Mouse (Mus musculus) lung, embryonic 16.5 days (tissue): ENCODE data around the gene Ralgapa2. TPM values are rescaled to one million over a fixed set of nuclear protein-coding genes. Genes with fewer than 3 reads are reported as not detected.

Experiments
- ATAC-seq: fragments of 200-750 bp; cut with Nextera tagmentation; 2 replicates; pipeline ENCODE4 v1.8.0; 2017; ENCODE audit warnings: low read depth, mild to moderate bottlenecking, moderate library complexity
- H3K27ac ChIP-seq: fragments of 300-500 bp; sonication (generic); 2 replicates; pipeline ENCODE4 v1.5.1; 2014; ENCODE audit warnings: mild to moderate bottlenecking, control low read depth, low read length
- H3K27me3 ChIP-seq: fragments of 300-500 bp; sonication (generic); 2 replicates; pipeline ENCODE4 v1.6.1; 2014; ENCODE audit warnings: low read depth, low read length, mixed read lengths; ENCODE audit not compliant: control insufficient read depth, insufficient read depth
- H3K36me3 ChIP-seq: fragments of 300-500 bp; sonication (generic); 2 replicates; pipeline ENCODE4 v1.6.1; 2014; ENCODE audit warnings: low read length; ENCODE audit not compliant: control insufficient read depth, insufficient read depth
- H3K4me1 ChIP-seq: fragments of 300-500 bp; sonication (generic); replicated peaks from 2 replicates; pipeline ENCODE4 v1.6.1; 2014; ENCODE audit warnings: low read length, mixed read lengths; ENCODE audit not compliant: control insufficient read depth, insufficient read depth
- H3K4me2 ChIP-seq: fragments of 300-500 bp; sonication (generic); 2 replicates; pipeline ENCODE4 v1.6.1; 2014; ENCODE audit warnings: low read depth, low read length, control low read depth
- H3K4me3 ChIP-seq: fragments of 300-500 bp; sonication (generic); 2 replicates; pipeline ENCODE4 v1.5.1; 2014; ENCODE audit warnings: mild to moderate bottlenecking, low read length, control low read depth
- H3K9ac ChIP-seq: fragments of 300-500 bp; sonication (generic); 2 replicates; pipeline ENCODE4 v1.6.1; 2014; ENCODE audit warnings: low read length, control low read depth
- H3K9me3 ChIP-seq: fragments of 300-500 bp; sonication (generic); 2 replicates; pipeline ENCODE4 v1.6.1; 2016; ENCODE audit warnings: low read length; ENCODE audit not compliant: control insufficient read depth
- WGBS: fragments of 180-500 bp; shearing (Covaris S2); extraction: QIAGEN DNeasy Blood & Tissue Kit; methylation state at CpG from one replicate; pipeline ENCODE4 v1.1.7; 2014; 5-methylcytosine and 5-hydroxymethylcytosine counted together
- polyA plus RNA-seq: library from polyadenylated mRNA; unstranded; fragments of >200 nt; fragmentation: Nextera tagmentation; extraction: Ambion mirVana; gene quantifications from 2 replicates; pipeline ENCODE4 v1.2.1, GENCODE M21; 2015

The Ralgapa2 gene
- polyA plus RNA-seq, 1 experiment from 2014 or later = 8.4 TPM

- H3K27me3 ChIP-seq = no peaks in the 10 kb centered on the region
- no peak for ATAC-seq
Measured at GRCm38 (mm10) chr2:146257037-146257436, 255.1 kb downstream of the Ralgapa2 start.

GRCm38 (mm10) chr2:146256321-146256875 lies 255.7 kb downstream of the Ralgapa2 start:
- Histone ChIP-seq H3K27me3 (no peaks in the 10 kb centered on the region), H3K4me1 (no peaks in the 10 kb centered on the region), H3K27ac (no peak overlapping the region), H3K4me2 (no peak overlapping the region), H3K9me3 (no peaks in the 10 kb centered on the region), H3K9ac (no peak overlapping the region), H3K36me3 (no peaks in the 10 kb centered on the region), H3K4me3 (no peak overlapping the region)
- no peak for ATAC-seq
- WGBS = 54% methylated on average over 3 of the region's 3 CpGs

More at GRCm38 (mm10) chr2:146257037-146257436, 255.1 kb downstream of the Ralgapa2 start:
- Histone ChIP-seq H3K9ac (no peak overlapping the region), H3K4me3 (no peak overlapping the region), H3K27ac (no peak overlapping the region), H3K36me3 (no peaks in the 10 kb centered on the region), H3K4me1 (no peaks in the 10 kb centered on the region), H3K4me2 (no peak overlapping the region), H3K9me3 (no peaks in the 10 kb centered on the region)
- 35% methylated on average over 3 of the region's 3 CpGs for WGBS

GRCm38 (mm10) chr2:146255636-146256035 lies 256.5 kb downstream of the Ralgapa2 start:
- H3K27ac ChIP-seq = no peak overlapping the region
- H3K9ac ChIP-seq = no peak overlapping the region
- no peaks in the 10 kb centered on the region for H3K27me3 ChIP-seq
- H3K36me3 ChIP-seq = no peaks in the 10 kb centered on the region
- H3K4me1 ChIP-seq = no peaks in the 10 kb centered on the region
- H3K9me3 ChIP-seq = no peaks in the 10 kb centered on the region
- H3K4me2 ChIP-seq = no peak overlapping the region
- no peak for ATAC-seq
- no peak overlapping the region for H3K4me3 ChIP-seq

- no peak overlapping the region for H3K9ac ChIP-seq
- no peaks in the 10 kb centered on the region for H3K4me1 ChIP-seq
- no peak for ATAC-seq
- no peaks in the 10 kb centered on the region for H3K9me3 ChIP-seq
- H3K36me3 ChIP-seq = no peaks in the 10 kb centered on the region
- no peaks in the 10 kb centered on the region for H3K27me3 ChIP-seq
- H3K4me2 ChIP-seq = no peak overlapping the region
- 89% methylated on average over 1 of the region's 1 CpGs for WGBS
- H3K27ac ChIP-seq = no peak overlapping the region
- no peak overlapping the region for H3K4me3 ChIP-seq
Measured at GRCm38 (mm10) chr2:146254387-146254786, 257.8 kb downstream of the Ralgapa2 start.

GRCm38 (mm10) chr2:146250236-146250904 lies 261.8 kb downstream of the Ralgapa2 start:
- no peak overlapping the region for H3K4me2 ChIP-seq
- H3K9ac ChIP-seq = no peak overlapping the region
- 83% methylated on average over 6 of the region's 6 CpGs for WGBS
- H3K4me3 ChIP-seq = no peak overlapping the region
- no peak overlapping the region for H3K27ac ChIP-seq
- no peaks in the 10 kb centered on the region for H3K4me1 ChIP-seq
- no peaks in the 10 kb centered on the region for H3K36me3 ChIP-seq
- no peaks in the 10 kb centered on the region for H3K9me3 ChIP-seq
- no peak for ATAC-seq
- no peaks in the 10 kb centered on the region for H3K27me3 ChIP-seq

- no peak overlapping the region for H3K4me2 ChIP-seq
- H3K27ac ChIP-seq = no peak overlapping the region
- H3K4me3 ChIP-seq = no peak overlapping the region
- H3K36me3 ChIP-seq = no peaks in the 10 kb centered on the region
- H3K27me3 ChIP-seq = no peaks in the 10 kb centered on the region
- no peak for ATAC-seq
- H3K9ac ChIP-seq = no peak overlapping the region
- 79% methylated on average over 7 of the region's 7 CpGs for WGBS
- H3K4me1 ChIP-seq = no peaks in the 10 kb centered on the region
- H3K9me3 ChIP-seq = no peaks in the 10 kb centered on the region
Measured at GRCm38 (mm10) chr2:146249033-146249432, 263.1 kb downstream of the Ralgapa2 start.

- H3K27ac ChIP-seq = no peak overlapping the region
- no peak overlapping the region for H3K4me2 ChIP-seq
- H3K9ac ChIP-seq = no peak overlapping the region
- H3K4me3 ChIP-seq = no peak overlapping the region
- H3K27me3 ChIP-seq = no peaks in the 10 kb centered on the region
- H3K9me3 ChIP-seq = no peaks in the 10 kb centered on the region
- H3K36me3 ChIP-seq = no peaks in the 10 kb centered on the region
- 20% methylated on average over 6 of the region's 6 CpGs for WGBS
- no peaks in the 10 kb centered on the region for H3K4me1 ChIP-seq
- ATAC-seq = no peak
Measured at GRCm38 (mm10) chr2:146247576-146247975, 264.6 kb downstream of the Ralgapa2 start.

GRCm38 (mm10) chr2:146246409-146247075 lies 265.6 kb downstream of the Ralgapa2 start:
- no peak overlapping the region for H3K27ac ChIP-seq
- H3K4me1 ChIP-seq = no peaks in the 10 kb centered on the region
- H3K9me3 ChIP-seq = no peaks in the 10 kb centered on the region
- H3K4me2 ChIP-seq = no peak overlapping the region
- 55% methylated on average over 4 of the region's 4 CpGs for WGBS
- H3K36me3 ChIP-seq = no peaks in the 10 kb centered on the region
- no peak for ATAC-seq
- no peak overlapping the region for H3K9ac ChIP-seq
- no peak overlapping the region for H3K4me3 ChIP-seq
- H3K27me3 ChIP-seq = no peaks in the 10 kb centered on the region

- ATAC-seq = no peak
- WGBS = 57% methylated on average over 7 of the region's 7 CpGs
Measured at GRCm38 (mm10) chr2:146245401-146245800, 266.7 kb downstream of the Ralgapa2 start.

More at GRCm38 (mm10) chr2:146245401-146245800, 266.7 kb downstream of the Ralgapa2 start:
- H3K9ac ChIP-seq = no peak overlapping the region
- H3K4me3 ChIP-seq = no peak overlapping the region
- no peaks in the 10 kb centered on the region for H3K27me3 ChIP-seq
- no peaks in the 10 kb centered on the region for H3K9me3 ChIP-seq
- no peak overlapping the region for H3K27ac ChIP-seq
- no peak overlapping the region for H3K4me2 ChIP-seq
- H3K4me1 ChIP-seq = no peaks in the 10 kb centered on the region
- H3K36me3 ChIP-seq = no peaks in the 10 kb centered on the region
